Mouse (Mus musculus) kidney, adult 2 months (tissue): ENCODE results near the gene Aldh3a2.
"Not testable (repeated sequence)": the region's sequence is repeated elsewhere in the genome, so short reads cannot be mapped to it uniquely, and the experiment has no call there.

Experiments
- CTCF ChIP-seq: fragments of 200-500 bp; conservative IDR thresholded peaks from 2 replicates; pipeline ENCODE4 v1.5.1; 2011; ENCODE audit warnings: low read depth, mild to moderate bottlenecking, control low read depth, low read length, moderate library complexity, mixed read lengths; ENCODE audit not compliant: insufficient read depth, insufficient read length
- POLR2A ChIP-seq: fragments of 200-500 bp; IDR thresholded peaks from one replicate; pipeline ENCODE4 v1.6.1; 2011; ENCODE audit warnings: low read depth, low read length, control low read depth

GRCm38 (mm10) chr11:61192123-61192522 is 75.1 kb downstream of the Aldh3a2 start:
- not testable (repeated sequence) for TF ChIP-seq CTCF, POLR2A
